Mouse (Mus musculus) thymus, adult 2 months (tissue): ENCODE measurements around the gene Fxyd7. TPM values are rescaled to one million over a fixed set of nuclear protein-coding genes. Genes with fewer than 3 reads are reported as not detected.
A peak's percentile ranks its signal among the peaks of the same experiment; 100 is the strongest.

Experiments used
- DNase-seq: peaks from one replicate; pipeline ENCODE4 v3.0.0; 2021
- H3K27ac ChIP-seq: fragments of 200-500 bp; 2 replicates; pipeline ENCODE4 v1.5.1; 2012; ENCODE audit warnings: low read length, control low read depth; ENCODE audit not compliant: control insufficient read depth, insufficient read depth
- H3K27me3 ChIP-seq: fragments of 200-500 bp; 2 replicates; pipeline ENCODE4 v1.6.1; 2012; ENCODE audit warnings: mild to moderate bottlenecking, low read length, moderate library complexity, mixed read lengths; ENCODE audit not compliant: control insufficient read depth, insufficient read depth
- H3K36me3 ChIP-seq: fragments of 200-500 bp; 2 replicates; pipeline ENCODE4 v1.6.1; 2012; ENCODE audit warnings: mild to moderate bottlenecking, low read length, moderate library complexity; ENCODE audit not compliant: control insufficient read depth, insufficient read depth
- H3K4me1 ChIP-seq: fragments of 200-500 bp; replicated peaks from 2 replicates; pipeline ENCODE4 v1.6.1; 2012; ENCODE audit warnings: low read length; ENCODE audit not compliant: control insufficient read depth, insufficient read depth
- H3K4me3 ChIP-seq: fragments of 200-500 bp; 2 replicates; pipeline ENCODE4 v1.5.1; 2012; ENCODE audit warnings: mild to moderate bottlenecking, low read length, control low read depth, moderate library complexity; ENCODE audit not compliant: control insufficient read depth, insufficient read depth
- CTCF ChIP-seq: fragments of 200-500 bp; IDR thresholded peaks from 2 replicates; pipeline ENCODE4 v1.5.1; 2012; ENCODE audit warnings: mild to moderate bottlenecking, control low read depth, low read length, moderate library complexity, borderline replicate concordance; ENCODE audit not compliant: control insufficient read depth, poor library complexity, insufficient read depth; ENCODE audit errors: extremely low read depth
- POLR2A ChIP-seq: fragments of 200-500 bp; IDR thresholded peaks from 2 replicates; pipeline ENCODE4 v1.6.1; 2012; ENCODE audit warnings: mild to moderate bottlenecking, low read length, control low read depth, moderate library complexity; ENCODE audit not compliant: control insufficient read depth, poor library complexity, insufficient read depth; ENCODE audit errors: extremely low read depth
- WGBS: fragments of 180-500 bp; shearing (Covaris S2); methylation state at CpG from one replicate; pipeline ENCODE4 v1.1.7; 2018; 5-methylcytosine and 5-hydroxymethylcytosine counted together
- polyA plus RNA-seq: library from polyadenylated mRNA; depleted of rRNA; stranded (reverse); fragments of >200 nt; gene quantifications from 2 replicates; pipeline ENCODE4 v1.2.3, GENCODE M21; 2012

The Fxyd7 gene
- polyA plus RNA-seq, 1 experiment = 2.2 TPM

- DNase-seq = no peak
- TF ChIP-seq CTCF (no peak), POLR2A (no peak)
- peaks cover 25% of the 10 kb centered on the region for H3K27me3 ChIP-seq
- peaks cover 15% of the 10 kb centered on the region; the same call in 1 of the 2 replicates for H3K4me1 ChIP-seq
- H3K27ac ChIP-seq = no peak overlapping the region
- H3K36me3 ChIP-seq = no peaks in the 10 kb centered on the region
- WGBS = 17% methylated on average over 5 of the region's 5 CpGs
- no peak overlapping the region for H3K4me3 ChIP-seq
Observed at GRCm38 (mm10) chr7:31049135-31049845, 2.0 kb downstream of the Fxyd7 start.

- H3K27ac ChIP-seq = peak within 1 kb of the TSS; percentile 69
- H3K36me3 ChIP-seq = no peaks in the 10 kb centered on the region
- peak within 1 kb of the TSS; percentile 61 for H3K4me3 ChIP-seq
- H3K4me1 ChIP-seq = peaks cover 51% of the 10 kb centered on the region
- DNase-seq = no peak
- WGBS = 59% methylated on average over 10 of the region's 10 CpGs
- TF ChIP-seq CTCF (no peak), POLR2A (no peak)
- no peaks in the 10 kb centered on the region for H3K27me3 ChIP-seq
Observed at GRCm38 (mm10) chr7:31042431-31042910, 8.8 kb downstream of the Fxyd7 start, which contains the start of gene Fxyd5. Fxyd5 (minus strand) TSS chr7:31042481.

DNA sequence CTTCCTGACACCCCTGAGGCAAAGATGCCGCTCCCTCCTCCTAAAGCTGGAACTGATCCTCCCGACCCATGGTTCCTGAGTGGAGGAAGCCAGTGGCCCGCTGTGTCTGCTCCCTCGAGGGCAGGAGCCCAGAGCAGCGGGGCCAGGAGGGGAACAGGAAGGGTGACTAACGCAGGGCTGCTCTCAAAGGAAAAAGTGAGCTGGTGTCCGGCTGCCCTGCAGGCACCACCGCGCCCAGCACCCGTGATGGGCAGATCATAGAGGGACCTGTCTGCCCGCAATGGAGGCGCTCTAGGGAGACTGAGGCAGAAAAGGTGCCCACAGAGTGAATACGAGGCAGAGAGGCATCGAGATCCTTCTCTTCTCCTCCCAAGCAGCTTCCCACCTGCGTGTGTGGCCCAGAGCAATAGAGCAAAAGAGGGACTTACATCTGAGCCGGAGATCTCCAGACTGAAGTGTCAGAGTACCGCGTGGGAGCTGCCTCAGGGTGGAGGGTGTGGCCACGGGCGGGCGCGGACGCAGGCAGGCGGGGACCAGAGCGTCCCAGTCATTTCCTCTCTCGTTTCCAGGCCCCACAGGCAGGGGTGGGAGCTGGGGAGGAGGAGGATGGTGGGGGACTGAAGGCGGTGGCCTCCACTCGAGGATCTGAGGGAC lies 9.5 kb downstream of the Fxyd7 start:
- Histone ChIP-seq H3K27ac (peak overlapping the region; percentile 69), H3K4me3 (peak overlapping the region; percentile 61), H3K4me1 (peaks cover 57% of the 10 kb centered on the region), H3K27me3 (no peaks in the 10 kb centered on the region), H3K36me3 (no peaks in the 10 kb centered on the region)
- TF ChIP-seq CTCF (no peak), POLR2A (no peak)
- WGBS = under 1% methylated on average over 28 of the region's 28 CpGs
- peak; percentile 78 for DNase-seq

DNA sequence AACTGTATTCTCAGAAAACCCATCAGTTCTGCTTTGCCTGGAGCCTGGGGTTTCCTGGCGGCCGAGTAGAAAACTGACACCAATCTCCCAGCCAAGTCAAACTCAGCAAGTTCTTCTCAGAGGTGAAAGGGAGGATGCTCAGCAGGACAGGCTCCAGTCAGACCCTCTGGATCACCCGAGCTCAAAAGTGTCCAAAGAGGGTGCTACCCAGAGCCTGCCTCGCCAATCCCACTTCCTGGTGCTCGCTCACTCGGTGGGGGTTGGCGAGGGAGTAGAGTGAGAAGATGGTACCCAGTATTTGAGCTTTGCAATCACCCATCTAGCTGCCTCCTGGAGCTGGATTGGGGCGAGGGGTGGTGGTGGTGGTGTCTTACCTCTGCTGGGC lies 10.3 kb downstream of the Fxyd7 start:
- WGBS = 9% methylated on average over 8 of the region's 8 CpGs
- H3K27ac ChIP-seq = peak overlapping the region; percentile 69
- H3K4me1 ChIP-seq = peaks cover 64% of the 10 kb centered on the region
- H3K4me3 ChIP-seq = peak overlapping the region; percentile 61
- H3K27me3 ChIP-seq = no peaks in the 10 kb centered on the region
- DNase-seq = peak; percentile 54
- TF ChIP-seq CTCF (peak; percentile 44; the same call in 1 of the 2 replicates), POLR2A (no peak)
- no peaks in the 10 kb centered on the region for H3K36me3 ChIP-seq

- H3K27ac ChIP-seq = peak overlapping the region; percentile 69
- no peaks in the 10 kb centered on the region for H3K27me3 ChIP-seq
- peak; percentile 22; the same call in 1 of the 2 replicates for TF ChIP-seq CTCF
- TF ChIP-seq POLR2A = no peak
- peaks cover 65% of the 10 kb centered on the region for H3K4me1 ChIP-seq
- 23% methylated on average over 12 of the region's 12 CpGs for WGBS
- no peaks in the 10 kb centered on the region for H3K36me3 ChIP-seq
- DNase-seq = peak; percentile 65
- peak overlapping the region; percentile 61 for H3K4me3 ChIP-seq
Observed at GRCm38 (mm10) chr7:31040281-31041022, 10.8 kb downstream of the Fxyd7 start.

GRCm38 (mm10) chr7:31039011-31039410 lies 12.3 kb downstream of the Fxyd7 start:
- no peak for DNase-seq
- WGBS = 45% methylated on average over 4 of the region's 4 CpGs
- H3K27ac ChIP-seq = peak overlapping the region; percentile 31; the same call in 1 of the 2 replicates
- no peaks in the 10 kb centered on the region for H3K27me3 ChIP-seq
- H3K36me3 ChIP-seq = 0 out of 2 replicates have a peak, but pooled peaks cover 3% of the 10 kb centered on the region
- TF ChIP-seq POLR2A (no peak), CTCF (no peak)
- peaks cover 76% of the 10 kb centered on the region for H3K4me1 ChIP-seq
- H3K4me3 ChIP-seq = no peak overlapping the region
